Mouse (Mus musculus) urinary bladder, postnatal 4 days (tissue): ENCODE data around the gene Apbb2.

Source experiments
- DNase-seq, 2 experiments: peaks; one replicate each; pipeline ENCODE4 v3.0.0; 2021 to 2022; ENCODE audit warnings: low spot score in 2 of 2

Apbb2 gene

DNA sequence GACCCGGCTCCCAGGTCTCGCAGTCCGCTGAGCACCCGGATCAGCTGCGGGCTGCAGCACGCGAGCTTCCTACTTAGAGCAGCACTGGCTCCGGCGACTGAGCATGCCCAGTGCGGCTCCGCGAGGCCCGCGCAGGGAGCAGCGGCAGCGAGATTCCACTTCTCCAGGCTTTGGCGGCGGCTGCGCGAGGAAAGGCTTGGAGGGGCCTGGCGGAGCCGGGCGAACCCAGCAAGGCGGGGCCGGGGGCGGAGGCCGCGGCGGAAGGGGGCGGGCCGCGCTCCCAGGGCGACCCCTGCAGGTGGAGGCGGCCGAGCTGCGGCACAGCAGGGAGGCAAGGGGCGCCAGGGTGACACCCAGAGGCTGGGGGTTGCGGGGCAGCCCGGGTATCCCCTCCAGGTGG, at the start of gene Apbb2:
Gene Apbb2, minus strand, starts transcription at position 188 of the 400 bp plus-strand sequence.
- peak; percentile 95 for DNase-seq

GRCm38 (mm10) chr5:66654220-66654619, 35.6 kb upstream of the Apbb2 start:
- no peak for DNase-seq

GRCm38 (mm10) chr5:66647504-66647903, 28.9 kb upstream of the Apbb2 start:
- DNase-seq, result no peak

- DNase-seq, result no peak
These were observed 24.7 kb upstream of the Apbb2 start for GRCm38 (mm10) chr5:66643260-66643659.

GRCm38 (mm10) chr5:66642156-66642555, 23.6 kb upstream of the Apbb2 start:
- no peak for DNase-seq

DNA sequence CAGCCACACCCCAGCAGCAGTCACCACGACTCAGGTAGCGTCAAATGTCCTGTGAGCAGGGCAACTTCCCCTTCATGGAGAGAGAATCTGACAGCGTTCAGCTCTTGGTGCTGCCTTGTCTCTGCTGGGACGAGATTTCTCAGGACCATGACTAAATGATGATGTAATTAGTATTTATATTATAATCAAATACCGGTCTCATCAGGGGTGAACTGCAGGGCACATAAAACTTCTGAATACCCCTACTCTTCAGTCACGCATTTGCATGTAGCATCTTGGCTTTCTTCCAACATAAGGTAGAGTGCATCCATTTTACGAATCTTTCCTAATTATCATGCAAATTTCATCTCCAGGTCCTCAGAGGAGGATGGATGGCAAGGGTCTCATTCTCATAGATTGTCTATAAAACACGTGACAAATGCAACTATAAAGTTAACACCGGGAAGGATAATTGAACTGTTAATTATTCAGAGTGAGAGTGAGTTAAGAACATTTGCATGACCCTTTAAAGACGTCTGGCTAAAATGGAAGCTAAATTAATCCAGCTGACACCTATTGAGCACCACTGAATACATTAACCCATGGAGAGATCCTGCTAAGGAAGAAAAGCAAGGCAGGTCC, 17.0 kb upstream of the Apbb2 start:
- DNase-seq, result no peak

DNA sequence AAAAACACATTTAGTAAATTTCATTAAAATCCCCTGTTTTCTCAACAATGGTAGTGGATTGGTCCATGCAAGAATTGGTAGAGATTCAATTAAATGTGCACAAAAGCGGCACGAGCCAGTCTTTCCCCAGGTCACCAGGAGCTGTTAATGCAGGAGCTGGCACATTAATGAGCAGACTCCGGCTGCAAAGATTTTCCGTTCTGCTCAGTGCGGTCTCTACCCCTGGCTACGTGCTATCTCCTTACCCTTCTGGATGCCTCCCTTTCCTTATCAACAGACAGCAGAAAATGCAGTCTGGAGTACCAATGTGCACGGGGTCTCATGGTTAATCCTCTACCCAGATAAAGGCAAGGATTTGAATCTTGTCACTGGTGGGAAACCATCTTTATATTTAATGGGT, 9.2 kb upstream of the Apbb2 start:
- no peak for DNase-seq

DNA sequence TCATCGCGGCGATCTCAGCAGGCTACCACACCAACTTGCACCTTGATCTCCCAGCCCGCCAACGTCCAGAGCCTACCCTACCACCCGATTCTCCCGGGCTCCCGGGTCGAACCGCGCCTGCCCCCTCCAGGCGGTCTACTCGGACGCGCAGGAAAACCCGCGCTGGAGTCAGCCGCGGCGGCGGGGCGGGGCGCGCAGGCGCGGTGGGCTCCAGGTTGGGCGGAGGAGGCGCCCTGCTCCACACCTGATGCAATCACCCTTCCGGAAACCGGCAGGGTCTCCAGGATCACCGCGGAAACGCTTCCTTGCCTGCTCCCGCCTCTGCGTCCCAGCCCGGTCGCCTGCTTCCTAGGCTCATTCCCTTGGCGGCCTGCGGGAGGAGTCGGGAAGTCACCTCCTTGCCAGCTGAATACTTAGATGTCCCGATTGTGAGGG, 1.6 kb upstream of the Apbb2 start:
- DNase-seq, result peak; percentile 81 to 84

GRCm38 (mm10) chr5:66619675-66620074, 1.1 kb upstream of the Apbb2 start:
- DNase-seq, result no peak

DNA sequence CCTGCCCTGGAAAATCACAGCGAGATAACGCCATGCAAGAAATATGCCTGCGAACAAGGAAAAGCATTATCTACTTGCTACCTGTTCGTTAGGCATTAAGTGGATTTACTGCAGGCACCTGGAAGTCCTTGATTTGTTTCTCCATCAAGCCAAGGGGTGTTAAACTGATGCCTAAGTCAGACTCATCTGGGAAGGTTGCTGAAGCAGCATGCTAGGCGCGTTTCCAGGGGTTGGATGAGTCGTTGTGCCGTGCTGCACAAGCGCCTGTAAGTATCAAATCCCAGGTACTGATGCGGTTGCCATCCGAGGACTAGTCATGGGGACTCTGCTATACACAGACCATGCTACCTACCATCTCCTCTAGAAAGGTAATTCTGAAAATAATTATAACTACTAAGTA, 611 bp upstream of the Apbb2 start:
- no peak for DNase-seq

GRCm38 (mm10) chr5:66617921-66618460, 593 bp downstream of the Apbb2 start:
- peak in 1 of 2 experiments; percentile 35 for DNase-seq

GRCm38 (mm10) chr5:66614940-66615339, 3.6 kb downstream of the Apbb2 start:
- no peak for DNase-seq

GRCm38 (mm10) chr5:66613725-66614124, 4.9 kb downstream of the Apbb2 start:
- DNase-seq, result no peak

DNA sequence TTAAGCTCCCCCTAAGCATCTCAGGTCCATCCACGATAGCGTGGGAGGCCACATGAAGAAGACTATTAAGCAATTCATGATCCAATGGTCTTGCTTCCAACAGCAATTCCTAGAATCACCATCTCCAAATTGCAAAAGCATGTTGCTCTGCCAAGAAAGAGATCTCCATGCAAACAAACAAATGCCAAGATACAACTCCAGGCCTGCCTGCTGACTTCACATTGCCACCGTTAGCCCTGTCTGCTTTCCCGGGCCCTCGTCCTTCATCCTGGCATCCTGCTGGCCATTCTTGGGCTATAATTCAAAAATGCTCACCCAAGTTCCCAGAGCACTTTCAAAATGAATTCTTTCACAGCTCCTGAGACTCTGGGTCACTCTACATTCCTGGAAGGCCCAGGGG, 5.6 kb downstream of the Apbb2 start:
- DNase-seq, result no peak

- no peak for DNase-seq
These were observed 6.7 kb downstream of the Apbb2 start for GRCm38 (mm10) chr5:66611851-66612250.

GRCm38 (mm10) chr5:66611361-66611760, 7.2 kb downstream of the Apbb2 start:
- no peak for DNase-seq

DNA sequence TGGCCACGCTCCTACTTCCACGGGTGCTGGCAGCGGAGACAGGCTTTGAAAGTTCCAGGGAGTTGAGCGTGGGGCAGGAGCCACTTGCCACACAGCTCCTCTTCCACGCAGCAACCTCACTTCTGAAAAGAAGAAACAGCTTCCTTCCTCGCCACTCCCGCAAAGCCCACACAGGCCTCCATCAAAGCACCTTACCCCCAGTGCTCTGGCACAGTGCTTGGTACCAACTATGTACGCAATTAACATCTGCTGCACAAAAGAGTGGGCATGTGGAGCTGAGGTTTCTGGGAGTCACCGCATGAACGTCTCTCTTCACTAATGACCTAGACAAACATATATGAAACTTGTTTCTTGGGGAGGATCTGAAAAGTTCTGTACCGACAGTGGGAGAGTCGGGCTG, 8.3 kb downstream of the Apbb2 start:
- DNase-seq, result no peak

DNA sequence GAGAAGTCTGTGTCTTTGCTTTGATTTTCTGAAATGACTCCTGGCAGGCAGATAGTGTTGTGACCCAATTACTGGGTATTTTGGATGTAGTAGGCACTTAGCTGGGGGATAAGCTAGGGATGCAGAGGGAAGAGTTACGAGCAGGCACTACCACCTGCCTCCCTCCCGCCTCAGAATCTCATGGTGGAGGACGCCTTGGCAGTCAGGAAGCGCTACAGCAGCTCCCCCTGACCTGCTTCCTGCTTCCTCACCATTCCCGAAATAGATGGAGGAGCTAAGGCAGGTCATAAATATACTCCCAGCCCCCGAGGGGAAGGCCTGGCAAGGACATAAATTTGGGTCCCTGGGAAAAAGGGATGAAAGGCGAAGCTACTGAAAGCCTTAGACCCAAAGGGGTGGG, 9.3 kb downstream of the Apbb2 start:
- no peak for DNase-seq

DNA sequence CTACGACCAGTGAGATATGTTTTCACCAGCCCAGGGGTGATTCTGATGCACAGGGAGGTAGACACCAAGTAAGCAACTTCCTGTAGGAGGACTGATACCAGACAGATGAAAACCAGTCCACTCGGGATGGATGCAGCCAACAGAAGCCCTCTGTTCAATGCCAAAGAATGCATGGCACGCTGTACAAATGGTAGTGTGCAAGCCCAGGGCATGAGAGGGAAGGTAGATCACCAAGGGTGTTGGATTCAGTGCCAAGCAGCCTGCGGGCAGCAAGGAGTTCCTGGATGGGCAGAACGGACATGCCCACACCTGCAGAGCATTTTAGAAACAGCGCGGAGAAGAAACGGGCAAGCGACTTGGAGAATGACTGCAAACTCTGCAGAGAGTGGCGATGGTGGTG, 10.8 kb downstream of the Apbb2 start:
- no peak for DNase-seq

- DNase-seq, result no peak
These were observed 11.4 kb downstream of the Apbb2 start for GRCm38 (mm10) chr5:66607201-66607600.

- no peak for DNase-seq
These were observed 12.9 kb downstream of the Apbb2 start for GRCm38 (mm10) chr5:66605636-66606035.

DNA sequence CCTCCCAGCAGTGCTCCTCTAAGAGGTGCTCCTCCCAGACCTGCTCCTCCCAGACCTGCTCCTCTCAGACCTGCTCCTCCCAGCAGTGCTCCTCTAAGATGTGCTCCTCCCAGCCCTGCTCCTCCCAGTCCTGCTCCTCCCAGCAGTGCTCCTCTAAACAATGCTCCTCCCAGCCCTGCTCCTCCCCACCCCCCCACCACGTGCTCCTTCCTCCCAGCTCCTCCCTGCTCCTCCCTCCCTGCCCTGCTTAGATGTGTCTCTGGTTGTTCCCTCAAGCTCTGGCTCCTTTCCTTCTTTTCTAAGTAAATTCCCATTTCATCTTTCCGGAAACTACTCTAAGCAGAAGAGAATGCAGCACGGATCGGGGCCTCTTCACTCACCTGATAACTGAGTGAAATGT, 14.2 kb downstream of the Apbb2 start:
- no peak for DNase-seq

DNA sequence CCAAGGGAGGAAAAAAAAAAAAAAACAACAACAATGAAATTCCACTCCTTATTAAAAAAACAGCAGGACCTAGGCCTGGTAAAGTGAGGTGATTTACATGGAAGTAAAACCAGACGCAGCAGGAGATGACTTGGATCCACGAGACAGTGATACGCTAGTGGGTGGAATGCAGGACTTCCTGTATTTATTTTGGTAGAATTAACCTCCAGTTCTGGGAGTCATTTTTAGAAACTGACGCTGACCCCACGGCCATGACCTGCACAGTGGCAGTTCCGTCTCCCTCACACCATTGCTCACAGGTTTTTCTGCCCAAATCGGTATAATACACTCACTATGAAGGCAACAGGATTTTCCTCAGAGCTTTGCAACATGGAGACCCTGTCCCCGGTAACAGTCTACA, 14.8 kb downstream of the Apbb2 start:
- DNase-seq, result no peak

GRCm38 (mm10) chr5:66603223-66603622, 15.4 kb downstream of the Apbb2 start:
- DNase-seq, result no peak
